Mouse (Mus musculus): ENCODE measurements around the gene Mymk. TPM values are rescaled to one million over a fixed set of nuclear protein-coding genes. Genes with fewer than 3 reads are reported as not detected.

The Mymk gene
- total RNA-seq (2021): 1 to 10 TPM in 1 of 2 experiments, under 1 TPM in 1; 0.92 to 1.1 TPM
- long read RNA-seq, experiment 1: 0 reads
- long read RNA-seq, experiment 2: 0 reads

GRCm38 (mm10) chr2:27071978-27072377 is at the start of gene Mymk:
TSS of gene Mymk (minus strand) at chr2:27072179.
- intact Hi-C loops (cut with DNase I): no loop called here
- no peak for DNase-seq (ENCODE audit: low spot score in 2 of 2)

DNA sequence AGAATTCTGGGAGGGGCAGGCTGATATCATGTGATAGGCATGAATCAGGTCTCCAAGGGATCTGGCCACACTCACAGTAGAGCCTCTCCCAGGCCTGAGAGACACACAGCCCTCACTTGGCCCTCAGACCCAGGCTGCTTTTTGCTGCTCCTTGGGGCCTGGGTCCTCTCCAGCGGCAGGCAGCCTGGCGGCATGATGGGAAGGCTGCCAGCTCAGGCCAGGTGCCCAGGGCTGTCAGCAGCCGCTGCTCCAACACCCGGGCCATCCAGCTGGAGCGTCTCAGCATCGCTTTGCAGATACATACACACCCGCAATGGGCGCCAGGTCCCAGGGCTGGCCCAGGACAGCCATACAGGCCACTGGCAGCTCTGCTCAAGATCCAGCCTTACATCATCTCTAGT is 48.3 kb upstream of the Mymk start:
- DNase-seq (ENCODE audit: low spot score in 2 of 2): no peak
- intact Hi-C loops (cut with DNase I): loop anchor here (5.0 kb wide), 1 partner anchor 78 kb away; no protein-coding TSS in a partner anchor

GRCm38 (mm10) chr2:27119766-27120165 is 47.8 kb upstream of the Mymk start:
- intact Hi-C loops (cut with DNase I): loop anchor here (5.0 kb wide), 1 partner anchor 77 kb away; no protein-coding TSS in a partner anchor

GRCm38 (mm10) chr2:27118452-27118851 is 46.5 kb upstream of the Mymk start:
- intact Hi-C loops (cut with DNase I): no loop called here
- DNase-seq (ENCODE audit: low spot score in 2 of 2): no peak

More at GRCm38 (mm10) chr2:27119766-27120165, 47.8 kb upstream of the Mymk start:
- no peak for DNase-seq (ENCODE audit: low spot score in 2 of 2)

- no peak for DNase-seq (ENCODE audit: low spot score in 2 of 2)
- intact Hi-C loops (cut with DNase I): no loop called here
Observed at GRCm38 (mm10) chr2:27114169-27114568, 42.2 kb upstream of the Mymk start.

GRCm38 (mm10) chr2:27112585-27112984 is 40.6 kb upstream of the Mymk start:
- DNase-seq (ENCODE audit: low spot score in 2 of 2): no peak
- intact Hi-C loops (cut with DNase I): no loop called here

GRCm38 (mm10) chr2:27109052-27109451 is 37.1 kb upstream of the Mymk start:
- DNase-seq (ENCODE audit: low spot score in 2 of 2): no peak

GRCm38 (mm10) chr2:27108144-27108543 is 36.2 kb upstream of the Mymk start:
- intact Hi-C loops (cut with DNase I): no loop called here
- DNase-seq (ENCODE audit: low spot score in 2 of 2): no peak

More at GRCm38 (mm10) chr2:27109052-27109451, 37.1 kb upstream of the Mymk start:
- intact Hi-C loops (cut with DNase I): no loop called here

GRCm38 (mm10) chr2:27106816-27107215 is 34.8 kb upstream of the Mymk start:
- intact Hi-C loops (cut with DNase I): no loop called here
- DNase-seq (ENCODE audit: low spot score in 2 of 2): no peak

DNA sequence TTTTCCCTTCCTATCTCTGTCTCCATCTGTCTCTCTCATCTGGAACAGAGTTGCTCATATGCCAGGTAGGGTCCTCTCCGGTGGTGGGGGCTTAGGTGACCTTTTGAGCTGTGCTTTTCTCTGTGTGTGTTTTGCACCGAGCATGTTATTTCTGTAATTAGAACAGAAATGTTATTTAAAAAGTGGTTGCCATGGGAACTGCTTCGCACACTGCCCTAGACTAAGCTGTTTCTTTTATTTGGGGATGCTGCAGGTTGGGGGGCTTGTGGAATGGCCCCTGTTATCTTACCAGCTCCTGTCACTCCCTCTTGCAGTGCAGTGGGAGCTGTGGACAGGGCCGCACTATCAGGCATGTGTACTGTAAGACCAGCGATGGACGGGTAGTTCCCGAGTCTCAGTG is 31.6 kb upstream of the Mymk start:
- DNase-seq (ENCODE audit: low spot score in 2 of 2): peak; percentile 37 to 69
- intact Hi-C loops (cut with DNase I): no loop called here

DNA sequence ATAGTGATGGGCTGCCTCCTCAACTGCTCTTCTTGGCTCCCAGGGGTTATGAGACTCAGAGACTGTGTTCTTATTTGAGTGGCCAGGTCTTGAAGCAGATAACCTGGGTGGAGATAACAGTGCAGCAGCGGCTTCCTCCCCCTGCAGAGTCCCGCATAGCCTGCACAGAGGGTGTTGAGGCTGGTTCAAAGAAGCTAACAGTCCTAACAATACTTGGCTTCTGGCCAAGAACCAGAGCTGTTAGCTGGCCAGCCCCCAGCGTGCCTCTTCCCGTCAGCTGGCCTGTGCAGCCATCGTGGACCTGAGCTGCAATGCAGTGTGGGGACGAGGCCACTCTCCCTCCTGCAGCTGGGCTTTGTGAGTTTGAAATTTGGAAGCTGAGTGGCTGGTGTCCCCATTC is 25.8 kb upstream of the Mymk start:
- peak; percentile 51 to 59 for DNase-seq (ENCODE audit: low spot score in 2 of 2)
- intact Hi-C loops (cut with DNase I): no loop called here

GRCm38 (mm10) chr2:27097241-27097656 is 25.3 kb upstream of the Mymk start:
- DNase-seq (ENCODE audit: low spot score in 2 of 2): no peak
- intact Hi-C loops (cut with DNase I): no loop called here

DNA sequence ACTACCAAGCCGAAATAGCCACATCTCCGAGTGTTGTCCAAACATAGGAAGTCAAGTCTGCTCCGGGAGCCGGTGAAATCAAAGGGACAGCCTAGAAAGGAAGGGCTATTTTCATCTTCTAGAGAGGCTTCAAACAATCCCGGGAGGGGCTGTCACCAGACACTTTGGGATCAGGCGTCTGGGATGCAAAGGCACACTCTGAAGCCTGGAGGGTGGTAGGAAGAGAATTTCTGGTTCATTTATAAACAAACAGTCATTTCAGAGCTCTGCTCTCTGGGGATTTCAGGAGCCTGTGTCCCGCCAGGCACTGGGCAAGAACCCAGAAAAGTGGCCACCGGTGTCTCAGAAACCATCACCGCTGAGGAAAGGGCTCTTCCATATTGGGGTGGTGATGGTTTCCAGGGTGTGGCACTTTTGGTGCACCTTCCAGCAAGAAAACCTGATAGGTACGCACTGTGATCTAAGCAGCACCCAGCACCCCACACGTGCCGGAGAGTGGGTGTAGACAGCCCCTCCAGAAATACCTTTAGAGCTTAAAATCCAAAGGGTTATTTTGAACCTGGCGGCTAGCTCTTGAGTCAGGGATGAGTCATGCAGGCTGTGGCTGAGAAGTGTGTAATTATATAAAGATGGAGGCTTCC is 24.5 kb upstream of the Mymk start:
- intact Hi-C loops (cut with DNase I): no loop called here
- DNase-seq (ENCODE audit: low spot score in 2 of 2): peak; percentile 70 to 79

GRCm38 (mm10) chr2:27095178-27095577 is 23.2 kb upstream of the Mymk start:
- DNase-seq (ENCODE audit: low spot score in 2 of 2): no peak
- intact Hi-C loops (cut with DNase I): no loop called here

DNA sequence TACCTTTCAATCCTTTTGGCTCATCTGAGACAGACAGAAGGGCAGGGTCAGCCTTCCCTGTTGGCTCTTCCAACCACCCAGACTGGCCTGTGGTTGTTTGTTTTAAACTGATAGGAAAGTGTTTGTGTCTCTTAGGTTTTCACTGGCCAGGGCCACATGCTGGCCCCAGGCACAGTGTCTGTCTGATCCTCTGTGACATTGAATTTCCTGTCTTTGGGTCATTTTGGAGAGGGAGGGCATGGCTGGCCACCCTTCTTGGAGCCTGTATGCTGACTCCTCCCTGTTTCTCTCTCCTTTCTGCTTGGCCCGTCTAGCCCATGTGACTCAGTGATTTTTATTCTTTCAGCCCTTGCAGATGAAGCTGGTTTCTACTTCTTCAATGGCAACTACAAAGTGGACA is 17.3 kb upstream of the Mymk start:
- intact Hi-C loops (cut with DNase I): no loop called here
- DNase-seq (ENCODE audit: low spot score in 2 of 2): no peak

DNA sequence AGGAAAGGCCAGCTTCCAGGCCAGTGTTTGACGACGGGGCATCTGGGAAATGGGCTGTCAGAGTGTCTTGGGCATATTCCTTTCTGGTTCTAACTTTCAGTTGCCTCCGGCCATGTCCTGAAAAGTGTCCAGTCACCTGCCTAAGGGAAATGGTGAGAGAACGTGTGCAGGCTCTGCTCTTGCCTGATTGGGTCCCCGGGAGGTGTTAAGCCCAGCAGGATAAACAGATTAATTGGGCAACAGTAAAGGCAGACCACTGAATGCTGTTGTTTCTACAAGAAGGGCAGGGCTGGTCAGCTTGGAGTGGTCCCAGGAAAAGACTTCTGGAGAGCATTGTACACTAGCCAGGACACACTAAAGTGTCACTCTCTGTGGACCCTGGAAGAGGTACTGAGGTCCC is 16.7 kb upstream of the Mymk start:
- intact Hi-C loops (cut with DNase I): no loop called here
- no peak for DNase-seq (ENCODE audit: low spot score in 2 of 2)

- intact Hi-C loops (cut with DNase I): no loop called here
- peak in 1 of 2 experiments; percentile 48 for DNase-seq (ENCODE audit: low spot score in 2 of 2)
Observed at GRCm38 (mm10) chr2:27088071-27088644, 16.2 kb upstream of the Mymk start.

DNA sequence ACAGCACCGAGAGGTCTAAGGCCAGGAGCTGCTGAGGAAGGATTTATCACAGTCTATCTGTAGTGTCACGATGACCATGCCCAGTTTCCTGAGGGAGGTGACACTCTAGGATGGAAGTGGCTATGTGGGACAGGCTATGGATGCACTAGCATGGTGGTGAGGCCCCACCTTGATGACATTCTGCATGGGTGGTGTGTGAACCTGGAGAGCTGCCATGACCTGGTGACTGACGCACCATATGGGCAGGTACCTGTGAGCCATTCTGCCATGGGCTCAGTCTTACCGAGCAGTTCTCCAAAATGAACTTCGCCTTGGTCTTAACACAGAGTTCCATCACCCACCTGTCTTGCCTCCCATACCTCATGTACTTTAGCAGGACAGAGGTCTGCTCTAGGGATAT is 15.6 kb upstream of the Mymk start:
- no peak for DNase-seq (ENCODE audit: low spot score in 2 of 2)

GRCm38 (mm10) chr2:27086483-27087010 is 14.6 kb upstream of the Mymk start:
- no peak for DNase-seq (ENCODE audit: low spot score in 2 of 2)
- intact Hi-C loops (cut with DNase I): no loop called here

More for the DNA sequence above, 15.6 kb upstream of the Mymk start:
- intact Hi-C loops (cut with DNase I): no loop called here

DNA sequence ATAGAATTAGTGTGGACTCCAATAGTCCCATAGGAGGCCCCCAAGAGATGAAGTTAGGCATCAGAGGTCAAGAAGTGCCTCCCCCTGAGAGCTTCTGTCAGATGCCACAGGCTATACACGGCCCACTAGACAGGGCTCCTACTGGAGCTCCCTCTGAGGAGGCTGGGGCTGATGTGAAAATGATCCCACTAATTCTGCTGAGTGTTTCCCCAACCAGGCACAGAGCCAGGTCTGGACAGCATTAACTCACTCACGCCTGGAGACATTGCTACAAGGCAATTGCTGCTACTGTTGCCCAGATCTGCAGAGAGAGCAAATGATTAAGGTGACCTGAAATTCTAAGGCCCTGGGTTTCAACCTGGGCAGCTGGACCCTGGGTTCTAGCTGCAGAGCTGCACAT is 13.8 kb upstream of the Mymk start:
- intact Hi-C loops (cut with DNase I): no loop called here

GRCm38 (mm10) chr2:27084963-27085362 is 13.0 kb upstream of the Mymk start:
- intact Hi-C loops (cut with DNase I): no loop called here
- no peak for DNase-seq (ENCODE audit: low spot score in 2 of 2)

More for the DNA sequence above, 13.8 kb upstream of the Mymk start:
- no peak for DNase-seq (ENCODE audit: low spot score in 2 of 2)

All from left cerebral cortex, postnatal 14 days (tissue).